Mouse (Mus musculus): ENCODE measurements around the gene Tenm2.

The Tenm2 gene

DNA sequence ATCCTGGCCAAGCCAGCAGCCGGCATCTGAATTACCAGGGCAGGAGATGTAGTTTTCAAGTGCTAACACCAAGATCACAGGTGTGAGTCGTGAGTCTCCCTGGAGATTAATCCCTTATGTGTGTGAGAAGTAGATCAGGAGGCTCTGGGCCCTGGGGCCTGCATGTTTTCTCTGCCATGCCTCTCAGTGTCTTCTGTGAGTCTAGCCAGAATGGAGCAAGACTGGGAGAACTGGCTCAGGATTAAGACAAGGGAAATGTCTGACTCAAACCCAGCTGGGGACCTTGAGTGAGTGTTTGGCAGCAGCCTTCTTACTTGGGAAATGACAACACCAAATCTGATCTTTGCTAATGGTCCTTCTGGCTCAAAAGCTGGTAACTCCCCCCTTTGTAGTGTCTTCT is 1183.2 kb downstream of the Tenm2 start:
- no peak for DNase-seq (ENCODE audit: low read depth)

DNA sequence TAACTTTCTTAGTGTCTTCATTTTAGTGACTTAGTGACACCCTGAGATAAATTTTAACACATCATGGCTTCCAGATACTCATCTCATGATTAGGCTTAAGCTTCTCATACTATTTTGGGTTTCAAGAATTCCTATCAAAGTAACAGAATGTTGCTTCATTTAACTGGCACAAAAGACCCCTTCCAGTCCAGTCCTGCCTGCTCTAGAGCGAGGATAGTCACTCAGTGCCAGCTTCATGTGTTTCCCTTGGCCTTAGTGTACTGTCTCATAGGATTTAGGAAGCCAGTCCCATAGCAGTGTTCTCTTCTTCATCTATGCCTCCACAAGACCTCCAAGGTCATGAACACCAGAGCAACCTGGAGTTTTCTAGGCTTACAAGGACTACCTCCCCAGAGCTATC is 1183.7 kb downstream of the Tenm2 start:
- DNase-seq (ENCODE audit: low read depth): no peak

DNA sequence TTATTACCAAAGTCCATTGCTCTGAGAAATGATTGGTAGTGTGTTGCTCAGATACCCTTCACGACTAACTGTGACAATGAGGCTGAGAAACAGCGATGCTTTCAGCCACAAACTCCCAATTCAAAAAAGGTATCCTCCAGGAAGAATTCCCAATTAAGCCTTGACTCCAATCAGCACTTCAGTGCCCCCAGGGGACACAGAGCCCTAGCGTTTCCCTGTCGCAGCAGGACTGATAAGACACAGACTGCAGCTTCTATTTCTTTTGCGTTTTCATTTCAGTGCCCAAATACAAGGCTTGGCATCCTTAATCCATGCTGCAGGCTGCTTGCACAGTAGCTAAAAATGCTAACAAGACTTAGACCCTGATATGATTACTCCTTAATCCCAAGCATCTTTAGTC is 1186.2 kb downstream of the Tenm2 start:
- no peak for DNase-seq (ENCODE audit: low read depth)

DNA sequence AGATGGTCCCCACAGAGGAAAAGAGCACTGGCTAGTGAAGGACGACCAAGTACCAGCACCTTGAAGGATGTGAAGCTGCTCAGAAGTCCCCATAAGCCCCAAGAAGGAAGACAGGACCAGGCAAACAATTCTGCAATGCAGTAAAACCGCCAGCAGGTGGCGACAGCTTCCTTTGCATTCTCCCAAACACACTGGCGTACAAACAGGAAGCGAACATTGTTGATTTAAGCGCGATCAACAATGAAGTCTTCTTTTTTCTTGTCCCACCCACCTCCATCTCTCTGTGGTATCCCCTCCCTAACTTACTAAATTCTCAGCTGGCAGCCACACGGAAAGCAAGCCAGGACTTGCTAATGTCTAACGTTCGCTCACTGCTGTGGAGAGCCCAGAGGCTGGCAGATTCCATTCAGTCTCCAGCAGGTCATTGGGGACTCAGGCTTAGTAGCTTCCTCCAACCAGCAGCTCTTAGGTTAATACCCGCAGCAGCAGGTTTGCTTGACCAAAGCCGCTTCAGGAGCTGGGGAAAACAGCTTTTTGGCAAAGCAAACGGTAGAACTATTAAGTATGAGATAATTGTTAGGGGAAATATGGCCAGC is 1190.0 kb downstream of the Tenm2 start:
- DNase-seq (ENCODE audit: low read depth): peak; percentile 19

DNA sequence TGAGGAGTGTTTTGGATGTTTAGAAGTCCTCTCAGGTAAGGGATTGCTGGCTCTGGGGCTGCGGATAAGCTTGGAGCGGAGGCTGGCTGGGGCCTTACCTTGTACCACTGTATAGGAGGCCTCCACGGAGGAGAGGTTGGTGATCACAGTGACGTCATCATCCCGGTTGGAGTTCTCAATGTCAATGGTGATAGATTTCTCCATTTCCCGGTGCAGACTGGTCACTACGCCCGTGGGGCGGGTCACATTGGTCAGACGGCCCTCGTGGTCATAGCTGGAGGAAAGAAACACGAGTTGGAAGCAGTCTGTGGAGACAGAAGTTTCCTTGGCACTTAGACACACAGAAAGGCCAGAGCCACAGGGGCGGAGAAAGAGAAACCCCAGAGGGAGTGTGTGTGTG is 1194.4 kb downstream of the Tenm2 start:
- no peak for DNase-seq (ENCODE audit: low read depth)

DNA sequence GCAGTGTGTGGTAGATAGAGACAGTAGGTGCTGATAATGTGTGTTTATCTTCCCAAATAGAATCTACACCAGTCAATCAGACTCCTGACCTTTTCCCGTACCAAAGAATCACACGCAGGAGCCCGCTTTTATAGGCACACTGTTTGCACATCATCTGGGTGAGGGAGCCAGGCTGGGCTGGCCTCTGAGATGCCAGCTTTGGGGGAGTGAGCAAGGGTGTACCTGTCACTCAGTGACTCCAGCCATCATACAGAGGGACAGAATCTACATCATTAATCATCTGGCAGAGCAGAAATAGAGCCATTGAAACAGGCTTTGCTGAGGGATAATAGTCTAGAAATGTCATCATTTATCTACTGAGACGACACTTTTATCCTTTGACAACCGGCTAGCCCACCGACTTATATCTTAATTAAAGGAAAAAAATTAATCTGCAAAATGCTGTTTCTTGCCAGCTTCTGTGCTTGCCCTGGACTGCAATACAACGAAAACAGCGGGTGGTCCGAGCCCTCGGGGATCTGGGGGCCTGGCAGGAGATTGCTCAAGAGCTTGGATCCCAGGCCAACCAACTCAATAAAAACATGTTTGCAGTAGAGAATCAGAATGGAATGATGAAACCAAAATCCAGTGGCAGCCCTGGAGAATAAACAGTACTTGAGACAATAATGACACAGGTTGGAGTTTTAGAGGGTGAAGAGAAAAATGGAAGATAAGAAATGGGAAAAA is 1195.1 kb downstream of the Tenm2 start:
- no peak for DNase-seq (ENCODE audit: low read depth)

DNA sequence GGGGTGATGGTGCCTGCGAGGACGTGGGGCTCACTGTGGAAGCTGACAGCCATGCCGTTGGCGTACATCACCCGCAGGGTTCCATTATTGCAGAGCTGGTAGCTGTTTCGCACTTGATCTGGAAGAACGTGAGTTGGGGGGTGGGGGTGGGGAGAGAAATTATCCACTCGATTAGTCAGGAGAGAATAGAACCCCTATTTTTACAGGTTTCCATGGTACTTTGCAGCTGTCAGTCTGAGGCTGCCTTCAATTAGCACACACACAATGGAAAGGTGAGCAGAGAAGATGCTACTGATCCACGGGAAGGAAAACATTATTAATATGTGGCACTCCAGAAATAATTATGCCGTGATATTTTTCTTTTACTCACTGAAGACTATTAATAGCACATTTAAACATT is 1195.9 kb downstream of the Tenm2 start:
- no peak for DNase-seq (ENCODE audit: low read depth)

DNA sequence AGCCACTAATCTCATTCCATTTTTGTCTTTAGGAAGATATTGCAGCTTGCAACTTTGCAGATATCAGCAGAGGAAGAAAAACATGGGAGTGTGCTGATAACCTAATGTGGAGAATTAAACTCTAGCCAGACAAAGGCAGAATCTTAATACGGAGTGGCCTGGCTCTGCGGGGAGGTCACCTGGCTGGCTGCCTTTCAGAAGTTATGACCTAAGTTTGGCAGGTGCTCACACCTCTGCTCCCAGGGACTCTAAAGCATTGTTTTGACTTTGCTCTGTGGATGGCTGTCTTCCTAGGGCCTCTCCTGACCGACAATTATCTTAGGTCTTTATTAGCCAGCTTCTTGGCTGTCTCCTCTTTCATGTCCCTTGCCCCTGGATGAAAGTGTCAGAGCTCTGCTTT is 1197.4 kb downstream of the Tenm2 start:
- DNase-seq (ENCODE audit: low read depth): no peak

DNA sequence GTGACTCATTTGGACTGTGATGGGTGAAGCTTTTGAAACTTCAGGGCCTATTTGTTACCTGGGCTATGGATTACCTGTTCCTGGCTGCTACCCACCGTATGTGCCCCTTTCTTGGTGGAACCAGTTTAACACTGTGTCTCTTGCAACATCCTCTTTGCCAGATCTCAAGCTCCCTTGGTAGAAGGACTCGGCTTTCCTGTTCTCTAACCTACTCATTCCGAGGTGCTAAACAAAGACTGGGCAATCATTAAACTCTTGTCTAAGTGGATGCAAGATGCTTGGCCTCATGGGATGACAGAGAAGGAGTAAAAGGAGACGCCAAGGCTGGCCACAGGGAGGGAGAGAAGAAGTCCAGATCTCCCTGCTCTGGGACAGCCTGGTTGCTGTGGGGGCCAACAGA is 1198.5 kb downstream of the Tenm2 start:
- no peak for DNase-seq (ENCODE audit: low read depth)

DNA sequence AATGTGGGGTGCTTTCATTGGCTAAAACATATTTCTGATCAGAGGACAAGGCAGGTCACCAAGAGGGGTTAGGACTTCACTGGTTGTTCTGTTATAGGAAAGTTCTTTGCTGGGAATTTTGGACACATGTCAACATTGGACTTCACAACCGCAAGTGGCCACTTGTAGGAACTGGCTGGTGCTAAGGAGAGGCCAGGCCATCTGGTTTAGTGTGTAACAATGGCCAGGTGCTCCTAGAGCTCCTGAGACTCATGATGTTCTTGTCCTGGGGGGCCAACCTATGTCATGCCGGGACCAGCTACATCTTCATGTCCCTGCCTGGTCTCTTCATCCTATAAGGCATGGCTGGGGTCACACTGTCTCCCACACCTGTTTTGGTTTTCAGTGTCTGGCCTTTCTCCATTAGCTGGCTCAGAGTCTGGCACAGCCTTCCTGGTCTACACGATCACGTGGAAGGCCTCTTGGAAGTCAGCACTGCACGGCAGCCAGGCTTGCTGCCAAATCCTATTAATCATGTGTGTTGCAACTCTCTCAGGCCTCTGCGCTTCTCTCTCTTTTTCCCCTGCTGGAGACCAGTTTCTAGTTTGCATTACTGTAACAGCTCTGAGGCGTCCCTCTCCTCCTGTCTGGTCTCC is 1199.6 kb downstream of the Tenm2 start:
- no peak for DNase-seq (ENCODE audit: low read depth)

DNA sequence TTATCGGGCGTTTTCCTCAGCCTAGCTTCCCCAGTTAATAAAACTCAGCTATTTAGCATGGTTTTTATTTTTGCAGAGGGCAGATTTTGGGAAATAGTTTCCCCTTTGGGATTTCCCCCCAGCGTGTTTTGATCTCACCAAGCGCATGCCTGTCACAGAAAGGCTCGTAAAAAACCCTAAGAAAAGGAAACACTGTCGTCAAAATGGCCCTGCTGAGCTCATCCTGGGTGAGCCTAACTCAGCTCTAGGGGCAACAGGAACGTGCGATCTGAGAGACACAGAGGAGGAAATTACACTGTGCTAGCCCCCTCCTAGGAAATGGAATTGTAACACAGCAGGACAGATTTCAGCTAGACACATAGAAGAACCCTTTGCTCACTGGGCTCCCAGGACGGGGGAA is 1204.0 kb downstream of the Tenm2 start:
- DNase-seq (ENCODE audit: low read depth): no peak

DNA sequence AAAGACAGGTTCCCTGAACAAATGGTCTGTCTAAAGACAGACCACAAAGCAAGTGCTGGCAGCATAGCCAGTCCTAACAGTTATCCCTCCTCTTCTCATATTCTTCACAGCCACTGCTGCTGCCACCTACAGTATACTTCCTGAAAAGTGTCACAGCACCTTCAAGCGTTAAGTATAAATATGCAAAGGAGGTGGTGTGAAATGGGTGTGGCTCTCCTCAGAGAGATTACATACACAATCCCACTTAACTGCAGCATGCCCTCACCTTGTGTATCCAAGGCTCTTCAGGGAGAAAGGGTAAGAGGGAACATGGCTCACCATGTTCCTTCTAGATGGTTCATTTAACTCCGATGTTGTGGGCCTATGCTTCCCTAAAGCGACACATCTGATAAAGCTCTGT is 1215.8 kb downstream of the Tenm2 start:
- DNase-seq (ENCODE audit: low read depth): no peak

DNA sequence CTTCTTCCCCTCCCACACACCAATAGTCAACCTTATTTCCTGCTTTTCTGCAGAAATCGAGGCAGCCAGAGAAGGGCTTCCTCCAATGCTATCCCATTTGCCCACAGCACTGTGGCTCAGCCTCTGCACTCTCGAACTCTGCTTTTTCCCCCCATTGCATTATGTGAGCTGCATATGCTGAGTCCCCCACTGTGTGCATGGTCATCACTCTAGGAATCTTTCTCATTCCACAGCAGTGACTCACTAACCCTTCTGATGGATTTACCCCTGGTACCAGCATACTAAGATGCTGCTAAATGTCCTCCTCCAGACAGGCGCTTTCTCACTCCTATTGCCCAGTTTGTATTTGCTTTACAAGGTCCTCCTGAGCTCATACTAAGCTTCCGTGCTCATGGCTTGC is 1222.6 kb downstream of the Tenm2 start:
- no peak for DNase-seq (ENCODE audit: low read depth)

DNA sequence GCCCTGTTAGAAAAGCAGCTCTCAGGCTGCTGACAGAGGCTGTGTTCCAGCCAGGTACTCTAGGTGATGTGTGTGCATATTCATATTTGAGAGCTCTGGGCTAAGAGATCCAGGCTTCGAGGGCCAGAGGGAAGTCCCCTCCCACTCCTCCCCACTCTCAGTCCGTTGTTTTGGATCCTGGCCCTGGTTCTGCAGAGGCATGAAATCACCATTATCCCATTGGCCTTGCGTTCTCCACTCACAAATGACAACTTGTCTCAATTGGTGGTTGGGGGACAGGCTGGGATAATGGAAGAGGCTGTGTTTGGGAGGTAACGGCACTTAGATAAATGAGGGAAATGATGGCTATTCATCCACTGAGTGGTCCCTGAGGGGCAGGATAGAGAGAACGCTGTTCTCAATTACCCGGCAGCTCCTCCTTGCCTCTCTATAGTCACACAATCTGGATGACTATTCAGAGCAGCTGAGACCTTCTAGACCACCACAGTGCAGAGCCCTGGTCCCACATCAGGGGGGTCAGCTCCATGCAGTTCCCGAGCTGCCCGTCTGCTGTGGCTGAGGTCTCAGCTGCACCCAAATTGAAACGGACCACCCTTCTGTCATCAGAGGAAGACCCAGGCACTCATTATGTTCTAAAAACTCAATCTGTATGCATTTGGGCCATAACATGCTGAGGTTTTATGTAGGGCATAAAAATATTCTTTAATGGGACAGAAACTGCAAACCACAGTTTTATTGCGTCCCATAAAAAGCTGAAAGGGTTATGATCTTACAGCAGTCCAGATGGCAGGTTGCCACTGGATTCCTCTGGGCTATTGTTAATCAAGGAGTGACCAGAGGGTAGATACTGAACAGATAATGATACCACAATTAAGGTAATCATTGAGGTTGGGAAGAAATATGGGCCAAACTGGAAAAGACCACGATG is 1226.2 kb downstream of the Tenm2 start:
- DNase-seq (ENCODE audit: low read depth): no peak

DNA sequence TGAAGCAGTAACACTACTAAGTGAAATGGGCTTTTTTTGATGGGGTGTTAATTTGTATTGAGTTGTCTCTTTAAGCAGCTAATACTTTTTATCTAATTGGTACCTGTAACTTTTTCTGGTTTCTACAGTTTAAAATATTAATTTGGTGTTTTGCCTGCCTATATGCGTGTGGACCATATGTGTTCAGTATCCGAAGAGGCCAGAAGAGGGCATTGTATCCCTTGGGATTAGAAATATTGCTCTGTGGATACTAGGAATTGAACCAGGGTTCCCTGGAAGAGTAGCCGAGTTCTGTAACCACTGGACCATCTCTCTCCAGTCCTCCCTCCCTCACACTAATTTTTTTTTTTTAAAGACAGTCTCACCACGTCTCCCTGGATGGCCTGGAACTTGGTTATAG is 1232.9 kb downstream of the Tenm2 start:
- no peak for DNase-seq (ENCODE audit: low read depth)

DNA sequence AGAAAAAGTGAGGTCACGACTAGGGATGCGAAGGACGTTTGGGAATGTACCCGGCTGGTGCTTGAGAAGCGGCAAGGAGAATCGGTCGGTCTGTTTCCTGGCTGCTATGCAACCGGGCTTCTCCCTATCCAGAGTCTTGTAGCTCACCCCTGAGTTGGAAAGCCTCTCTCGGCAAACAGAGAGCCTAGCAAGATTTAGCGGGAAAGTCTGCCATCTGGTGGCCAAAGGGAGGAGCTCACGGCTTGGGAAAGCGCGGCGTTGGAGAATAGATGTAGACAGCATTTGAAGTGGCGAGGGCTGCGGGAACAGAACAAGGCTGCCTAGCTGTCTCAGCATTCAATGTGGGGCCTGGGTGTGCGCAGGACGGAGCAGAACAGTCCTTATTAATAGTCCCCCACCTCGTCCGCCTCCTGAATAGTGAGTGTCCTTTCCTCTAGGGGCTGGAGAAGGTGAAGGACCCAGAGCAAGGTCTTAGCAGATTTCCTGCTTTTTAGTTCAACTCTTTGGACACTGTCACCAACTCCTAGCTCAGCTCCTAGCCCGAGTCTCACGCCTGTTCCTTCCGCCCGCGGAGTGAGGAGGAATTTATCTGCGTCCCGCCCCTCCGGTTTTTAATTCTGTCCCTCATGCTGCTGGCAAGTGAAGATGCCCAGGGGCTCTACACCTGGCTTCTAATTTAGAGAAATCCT is 1234.3 kb downstream of the Tenm2 start:
- DNase-seq (ENCODE audit: low read depth): peak; percentile 40

DNA sequence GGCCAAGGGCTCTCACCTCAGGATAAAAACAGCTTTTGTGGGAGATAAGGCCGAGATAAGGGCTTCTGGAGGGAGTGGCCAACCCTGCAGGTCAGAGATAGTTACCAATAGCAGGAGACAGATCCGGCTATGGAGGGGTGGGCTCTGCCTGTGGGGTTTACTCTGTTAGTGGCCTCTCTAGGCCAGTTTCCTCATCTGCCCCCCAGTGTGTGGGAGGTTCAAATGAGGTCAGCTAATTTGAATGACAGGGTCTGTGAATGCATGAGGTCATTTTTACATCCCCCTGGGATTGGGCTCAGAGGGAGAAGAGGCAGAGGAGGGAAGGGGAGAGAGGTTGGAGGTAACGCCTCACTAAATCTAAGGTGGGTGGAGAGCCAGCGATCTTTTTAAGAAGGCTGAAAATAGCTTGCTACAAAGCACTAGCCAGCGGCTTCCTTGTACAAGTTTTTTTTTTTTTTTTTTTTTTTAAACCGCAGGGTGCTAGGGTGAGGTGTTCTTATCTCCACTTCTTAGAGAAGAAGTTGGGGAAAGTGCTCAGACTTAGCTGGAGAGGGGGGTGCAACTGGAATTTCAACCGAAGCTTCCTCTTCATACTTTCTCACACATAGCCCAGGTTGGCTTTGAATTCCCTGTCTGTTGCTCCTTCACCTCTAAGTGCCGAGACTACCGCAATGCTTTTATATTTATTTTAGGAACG is 1235.0 kb downstream of the Tenm2 start:
- DNase-seq (ENCODE audit: low read depth): no peak

DNA sequence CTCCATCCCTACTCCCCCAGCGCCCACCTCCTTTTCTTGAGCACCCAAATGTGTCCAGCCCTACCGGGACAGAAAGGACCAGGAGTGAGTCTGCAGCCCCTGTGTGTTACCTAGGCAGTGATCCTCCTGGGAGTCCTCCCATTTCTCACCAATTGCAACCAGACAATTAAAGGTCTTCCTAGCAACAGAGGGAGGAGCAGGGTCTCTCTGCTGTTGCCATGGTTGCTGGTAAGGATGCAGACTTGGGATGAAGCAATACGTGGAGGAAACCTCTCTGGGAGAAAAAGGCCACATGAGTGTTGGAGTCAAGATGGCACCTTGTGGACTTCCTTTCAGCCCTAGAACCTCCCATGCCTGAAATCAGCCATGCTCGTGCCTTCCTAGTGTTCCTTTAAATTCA is 1235.7 kb downstream of the Tenm2 start:
- DNase-seq (ENCODE audit: low read depth): no peak

DNA sequence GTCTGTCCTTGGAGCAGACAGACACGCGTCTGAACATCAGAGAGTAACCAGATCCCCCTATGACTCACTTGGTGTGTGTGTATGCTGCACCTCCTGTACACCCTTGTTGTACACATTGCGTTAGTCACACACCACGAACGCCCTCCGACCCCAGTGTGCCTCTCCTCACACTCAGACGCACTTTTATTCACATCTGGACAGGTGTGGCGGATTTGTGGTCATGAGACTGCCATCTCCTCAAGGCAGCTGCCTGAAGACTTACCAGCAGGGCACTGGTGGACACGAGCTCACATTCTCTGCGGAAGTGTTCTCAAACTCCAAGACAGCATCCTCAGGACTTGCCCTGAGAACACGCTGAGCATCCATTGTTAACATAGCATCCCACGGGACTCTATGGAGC is 1237.7 kb downstream of the Tenm2 start:
- no peak for DNase-seq (ENCODE audit: low read depth)

DNA sequence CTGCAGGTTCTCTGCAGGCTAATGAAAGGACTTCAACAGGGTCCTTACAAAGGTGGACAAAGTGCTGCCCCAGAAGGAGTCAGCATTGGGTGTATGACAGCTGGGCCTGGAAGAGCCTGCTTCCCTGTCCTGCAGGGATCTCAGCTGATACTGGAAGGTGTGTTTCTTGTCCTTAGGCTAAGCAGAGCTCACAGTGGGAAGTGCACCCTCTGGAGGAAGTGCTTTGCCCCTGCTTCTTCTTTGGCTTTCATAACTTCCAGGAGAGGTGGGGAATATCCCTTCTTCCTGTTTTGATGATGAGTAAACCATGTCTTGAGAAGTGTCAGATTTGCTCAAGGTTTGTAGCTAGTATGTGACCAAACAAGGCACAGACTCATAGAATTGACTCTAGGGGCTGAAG is 1240.5 kb downstream of the Tenm2 start:
- no peak for DNase-seq (ENCODE audit: low read depth)

DNA sequence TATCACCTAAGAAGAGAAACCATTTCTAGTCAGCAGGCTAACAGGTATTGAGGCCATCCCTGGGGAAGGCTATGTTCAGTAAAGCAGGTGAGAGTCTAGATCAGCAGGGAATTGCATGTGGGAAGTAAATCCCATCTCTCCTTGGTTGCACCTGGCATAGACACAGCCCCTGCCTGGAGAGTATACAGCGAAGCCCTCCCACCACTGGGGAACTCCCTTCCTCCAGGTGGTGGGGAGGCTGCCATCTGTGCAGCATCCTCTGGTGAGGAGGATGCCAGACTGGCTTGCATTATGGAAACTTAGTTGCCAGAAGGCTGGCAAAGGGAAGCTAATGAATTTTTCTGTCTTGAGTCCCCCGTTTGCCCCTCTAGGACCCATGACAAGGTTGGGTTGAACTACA is 1243.9 kb downstream of the Tenm2 start:
- no peak for DNase-seq (ENCODE audit: low read depth)

Data from naive thymus-derived CD4-positive, alpha-beta T cell, adult 2 months (primary cell).